Mouse (Mus musculus): ENCODE results near the gene Tmed10.

Tmed10 gene

GRCm38 (mm10) chr12:85374561-85375272 lies at the start of gene Tmed10:
Tmed10 (minus strand) TSS chr12:85374847.
- DNase-seq (ENCODE audit: low read depth, low spot score): peak; percentile 97

GRCm38 (mm10) chr12:85423236-85423635 lies 48.6 kb upstream of the Tmed10 start:
- DNase-seq (ENCODE audit: low read depth, low spot score): no peak

- DNase-seq (ENCODE audit: low read depth, low spot score): no peak
These were observed 47.9 kb upstream of the Tmed10 start for GRCm38 (mm10) chr12:85422536-85422935.

GRCm38 (mm10) chr12:85420945-85421344 lies 46.3 kb upstream of the Tmed10 start:
- no peak for DNase-seq (ENCODE audit: low read depth, low spot score)

- no peak for DNase-seq (ENCODE audit: low read depth, low spot score)
These were observed 43.2 kb upstream of the Tmed10 start for GRCm38 (mm10) chr12:85417845-85418244.

GRCm38 (mm10) chr12:85416298-85416697 lies 41.7 kb upstream of the Tmed10 start:
- no peak for DNase-seq (ENCODE audit: low read depth, low spot score)

- DNase-seq (ENCODE audit: low read depth, low spot score): no peak
These were observed 41.2 kb upstream of the Tmed10 start for GRCm38 (mm10) chr12:85415876-85416275.

GRCm38 (mm10) chr12:85411136-85411535 lies 36.5 kb upstream of the Tmed10 start:
- DNase-seq (ENCODE audit: low read depth, low spot score): no peak

GRCm38 (mm10) chr12:85397960-85398272 lies 23.3 kb upstream of the Tmed10 start:
- no peak for DNase-seq (ENCODE audit: low read depth, low spot score)

GRCm38 (mm10) chr12:85397063-85397959 lies 22.7 kb upstream of the Tmed10 start:
- DNase-seq (ENCODE audit: low read depth, low spot score): no peak

GRCm38 (mm10) chr12:85393981-85394380 lies 19.3 kb upstream of the Tmed10 start:
- no peak for DNase-seq (ENCODE audit: low read depth, low spot score)

GRCm38 (mm10) chr12:85393526-85393925 lies 18.9 kb upstream of the Tmed10 start:
- DNase-seq (ENCODE audit: low read depth, low spot score): no peak

GRCm38 (mm10) chr12:85391148-85391547 lies 16.5 kb upstream of the Tmed10 start:
- DNase-seq (ENCODE audit: low read depth, low spot score): no peak

- no peak for DNase-seq (ENCODE audit: low read depth, low spot score)
These were observed 14.8 kb upstream of the Tmed10 start for GRCm38 (mm10) chr12:85389204-85390185.

GRCm38 (mm10) chr12:85385995-85386375 lies 11.3 kb upstream of the Tmed10 start:
- no peak for DNase-seq (ENCODE audit: low read depth, low spot score)

GRCm38 (mm10) chr12:85385329-85385994 lies 10.8 kb upstream of the Tmed10 start:
- DNase-seq (ENCODE audit: low read depth, low spot score): no peak

- no peak for DNase-seq (ENCODE audit: low read depth, low spot score)
These were observed 8.4 kb upstream of the Tmed10 start for GRCm38 (mm10) chr12:85382761-85383680.

- no peak for DNase-seq (ENCODE audit: low read depth, low spot score)
These were observed 6.9 kb upstream of the Tmed10 start for GRCm38 (mm10) chr12:85381570-85381969.

- no peak for DNase-seq (ENCODE audit: low read depth, low spot score)
These were observed 6.3 kb upstream of the Tmed10 start for GRCm38 (mm10) chr12:85380942-85381341.

GRCm38 (mm10) chr12:85380308-85380707 lies 5.7 kb upstream of the Tmed10 start:
- no peak for DNase-seq (ENCODE audit: low read depth, low spot score)

Measured in telencephalon, adult 2 months (tissue).